Mouse (Mus musculus) bone marrow macrophage, adult 2 months (primary cell): ENCODE results near the gene Apold1.

ENCODE experiments used
- CTCF ChIP-seq: IDR thresholded peaks from 2 replicates; pipeline ENCODE4 v1.5.1; 2012; ENCODE audit warnings: low read depth, mild to moderate bottlenecking, low read length, moderate library complexity
- POLR2A ChIP-seq: IDR thresholded peaks from 2 replicates; pipeline ENCODE4 v1.6.1; 2012; ENCODE audit warnings: mild to moderate bottlenecking, low read depth, low read length, borderline replicate concordance

DNA sequence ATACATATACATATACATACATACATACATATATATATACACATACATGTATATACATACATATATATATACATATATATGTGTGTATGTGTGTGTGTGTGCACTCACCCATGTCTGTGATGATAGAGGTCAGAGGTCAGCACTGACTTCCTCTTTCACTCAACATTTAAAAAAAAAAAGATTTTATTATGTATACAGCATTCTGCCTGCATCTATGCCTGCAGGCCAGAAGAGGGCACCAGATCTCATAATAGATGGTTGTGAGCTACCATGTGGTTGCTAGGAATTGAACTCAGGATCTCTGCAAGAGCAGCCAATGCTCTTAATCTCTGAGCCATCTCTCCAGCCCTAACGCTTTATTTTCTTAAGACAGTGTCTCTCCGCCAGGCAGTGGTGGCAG lies 15.4 kb downstream of the Apold1 start:
- no peak for TF ChIP-seq CTCF
- no peak for TF ChIP-seq POLR2A
